8 mouse cellular contexts compared by ENCODE assay signal in genomic region chr5:124221037-124221735, GRCm38 (mm10). TPM values are rescaled to one million over a fixed set of nuclear protein-coding genes. Genes with fewer than 3 reads are reported as not detected.
DNase-seq lines count a peak whose midpoint lies in the region; ATAC-seq lines count a peak whose summit lies in the region.

No protein-coding gene starts in this region.

- peak; percentile 49; the same call in 1 of the 2 replicates for ATAC-seq in neural tube, embryonic 15.5 days (ENCODE audit: low FRiP score)
- peak; percentile 19; the same call in 1 of the 2 replicates for ATAC-seq in common myeloid progenitor, adult 5-6 weeks (replicated peaks; ENCODE audit: low read depth, poor library complexity, severe bottlenecking)
- peak; percentile 23; the same call in 1 of the 2 replicates for ATAC-seq in heart, embryonic 12.5 days (ENCODE audit: insufficient number of reproducible peaks, low FRiP score)
- ATAC-seq in activated CD4-positive, CD25-positive, alpha-beta regulatory T cell, adult 4 months = no peak

- DNase-seq in neural tube, embryonic 10.5 days (ENCODE audit: extremely low spot score, low spot score) = no peak
- peak; percentile 83 for DNase-seq in layer of hippocampus, adult 9-10 months (ENCODE audit: low spot score)
- peak; percentile 58 to 82 for DNase-seq in lung, postnatal 4 days
- no peak for DNase-seq in embryo, embryonic 9.5 days (ENCODE audit: extremely low spot score)

- 63% methylated on average over 7 of the region's 7 CpGs for WGBS in neural tube, embryonic 15.5 days
- WGBS in heart, embryonic 12.5 days = 44% methylated on average over 7 of the region's 7 CpGs

- no peak overlapping the region for H3K4me3 ChIP-seq in neural tube, embryonic 15.5 days (replicated peaks)
- H3K4me3 ChIP-seq in heart, embryonic 12.5 days = no peak overlapping the region

- no peaks in the 10 kb centered on the region for H3K9me3 ChIP-seq in neural tube, embryonic 15.5 days (replicated peaks)
- H3K9me3 ChIP-seq in heart, embryonic 12.5 days (replicated peaks) = no peaks in the 10 kb centered on the region

- H3K9ac ChIP-seq in neural tube, embryonic 15.5 days (replicated peaks) = no peak overlapping the region
- peak overlapping the region; percentile 44 for H3K9ac ChIP-seq in heart, embryonic 12.5 days

- no peaks in the 10 kb centered on the region for H3K27me3 ChIP-seq in neural tube, embryonic 15.5 days (replicated peaks)
- no peaks in the 10 kb centered on the region for H3K27me3 ChIP-seq in heart, embryonic 12.5 days (replicated peaks)

- H3K4me2 ChIP-seq in neural tube, embryonic 15.5 days = no peak overlapping the region
- no peak overlapping the region for H3K4me2 ChIP-seq in heart, embryonic 12.5 days

- no peaks in the 10 kb centered on the region; the same call in 1 of the 2 replicates for H3K36me3 ChIP-seq in neural tube, embryonic 15.5 days
- H3K36me3 ChIP-seq in heart, embryonic 12.5 days = 0 out of 2 replicates have a peak, but pooled peaks cover 1% of the 10 kb centered on the region

- peaks cover 37% of the 10 kb centered on the region for H3K4me1 ChIP-seq in neural tube, embryonic 15.5 days
- peaks cover 89% of the 10 kb centered on the region for H3K4me1 ChIP-seq in heart, embryonic 12.5 days (replicated peaks)

- 0 out of 2 replicates have a peak overlapping the region, but pooled peaks have one; percentile 19 for H3K27ac ChIP-seq in neural tube, embryonic 15.5 days (replicated peaks)
- peak overlapping the region; percentile 64 for H3K27ac ChIP-seq in heart, embryonic 12.5 days (ENCODE audit: poor library complexity, severe bottlenecking)

RNA-seq across cellular contexts. Expression of gene Pitpnm2, which starts 28.4 kb away (rescaled TPM):
- 8.9 and 9.4 TPM in 2 replicates for polyA plus RNA-seq in neural tube, embryonic 15.5 days (2015; fragmentation: Nextera tagmentation; extraction: Ambion mirVana)
- 12.6 and 17.5 TPM in 2 replicates for total RNA-seq in common myeloid progenitor, adult 5-6 weeks (2017)
- 7.5 and 7.8 TPM in 2 replicates for polyA plus RNA-seq in heart, embryonic 12.5 days (2016; fragmentation: Nextera tagmentation; extraction: Ambion mirVana)
- polyA plus RNA-seq in activated CD4-positive, CD25-positive, alpha-beta regulatory T cell, adult 4 months (2017; shearing (Covaris generic)) = 10 to 100 TPM; 10.6 to 11.3 TPM

Comparison
In these comparisons a context has a peak if more than half of its experiments do, and no peak if none do; other contexts are left out.
1. DNase-seq: peak in layer of hippocampus, adult 9-10 months (single experiment) and lung, postnatal 4 days (2 of 2); none in neural tube, embryonic 10.5 days (single experiment) and embryo, embryonic 9.5 days (single experiment).